Mouse (Mus musculus) adrenal gland, adult 2 months (tissue): ENCODE results near the gene Vmn2r80. TPM values are rescaled to one million over a fixed set of nuclear protein-coding genes. Genes with fewer than 3 reads are reported as not detected.
"Not testable (repeated sequence)": the region's sequence is repeated elsewhere in the genome, so short reads cannot be mapped to it uniquely, and the experiment has no call there.

Experiments used
- DNase-seq: peaks from one replicate; pipeline ENCODE4 v3.0.0; 2021
- long read RNA-seq: library from polyadenylated mRNA; stranded (forward); transcript quantifications from one replicate; pipeline ENCODE4 v2.0.0, GENCODE M21; 2021
- polyA plus RNA-seq: library from polyadenylated mRNA; depleted of rRNA; stranded (reverse); fragments of >200 nt; gene quantifications from 2 replicates; pipeline ENCODE4 v1.2.3, GENCODE M21; 2012; rRNA removed
- total RNA-seq, 2 experiments: library from RNA; stranded (reverse); gene quantifications; 2 replicates each; pipeline ENCODE4 v1.2.3; 2021

The Vmn2r80 gene
- total RNA-seq = not detected
- polyA plus RNA-seq = not detected in 2 replicates
- long read RNA-seq = 0 reads

DNA sequence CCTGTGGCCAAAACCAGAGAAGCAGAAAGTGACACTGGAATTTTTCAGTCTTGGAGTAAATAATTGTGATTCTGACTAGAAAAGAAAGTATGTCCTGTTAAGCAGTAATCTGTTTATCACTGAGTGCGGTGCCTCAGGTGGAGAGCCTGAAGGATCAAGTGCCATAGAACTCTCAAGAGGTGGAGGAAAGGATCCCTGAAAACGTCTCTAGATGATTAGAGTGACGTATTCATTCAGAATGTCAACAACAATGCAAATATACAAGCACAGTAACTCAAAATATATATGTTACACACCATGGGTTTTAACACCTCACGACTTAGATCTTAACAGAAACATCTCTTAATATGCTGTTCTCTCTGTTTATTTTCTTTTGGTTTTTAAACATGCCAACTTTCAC is at the start of gene Vmn2r80:
Vmn2r80 (plus strand) TSS at position 301 of the 400 bp plus-strand sequence.
- not testable (repeated sequence) for DNase-seq

GRCm38 (mm10) chr10:79106325-79107282 is 42.0 kb upstream of the Vmn2r80 start:
- no peak for DNase-seq

DNA sequence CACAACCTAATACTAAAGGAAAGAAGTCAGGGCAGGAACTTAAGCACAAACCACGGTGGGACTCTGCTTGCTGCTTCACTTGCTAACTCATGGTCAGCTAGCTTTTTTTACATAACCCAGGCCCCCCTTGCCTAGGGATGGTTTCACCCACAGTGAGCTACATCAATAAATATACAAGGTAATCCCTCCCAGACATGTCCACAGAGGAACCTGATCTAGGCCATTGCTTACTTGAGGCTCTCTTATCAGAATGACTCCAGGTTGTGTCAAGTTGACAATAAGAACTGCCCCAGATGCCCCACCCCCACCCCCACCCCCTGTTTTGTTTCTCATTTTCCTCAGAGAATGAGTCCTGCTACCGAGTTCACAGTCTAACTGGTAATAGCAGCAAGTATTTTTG is 41.0 kb upstream of the Vmn2r80 start:
- DNase-seq = no peak

GRCm38 (mm10) chr10:79109156-79109555 is 39.4 kb upstream of the Vmn2r80 start:
- DNase-seq = no peak

DNA sequence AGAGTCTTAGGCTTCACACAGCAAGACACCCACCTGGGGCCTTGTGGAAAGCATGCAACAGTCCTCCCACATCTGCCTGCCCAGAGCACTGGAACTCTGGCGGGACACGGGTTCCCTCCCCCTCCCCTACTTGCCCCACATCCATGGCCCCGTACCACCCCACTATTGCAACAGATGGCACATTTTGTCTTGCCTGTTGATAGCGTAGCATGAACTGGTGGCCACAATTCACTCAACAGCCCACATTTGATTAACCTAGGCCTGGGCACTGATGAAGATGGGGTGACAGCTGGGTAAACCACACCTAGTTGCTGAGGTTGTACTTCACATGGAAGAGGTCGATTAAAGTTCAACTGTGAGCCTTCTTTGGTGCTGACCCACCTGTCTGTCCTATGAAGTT is 38.1 kb upstream of the Vmn2r80 start:
- DNase-seq = no peak

DNA sequence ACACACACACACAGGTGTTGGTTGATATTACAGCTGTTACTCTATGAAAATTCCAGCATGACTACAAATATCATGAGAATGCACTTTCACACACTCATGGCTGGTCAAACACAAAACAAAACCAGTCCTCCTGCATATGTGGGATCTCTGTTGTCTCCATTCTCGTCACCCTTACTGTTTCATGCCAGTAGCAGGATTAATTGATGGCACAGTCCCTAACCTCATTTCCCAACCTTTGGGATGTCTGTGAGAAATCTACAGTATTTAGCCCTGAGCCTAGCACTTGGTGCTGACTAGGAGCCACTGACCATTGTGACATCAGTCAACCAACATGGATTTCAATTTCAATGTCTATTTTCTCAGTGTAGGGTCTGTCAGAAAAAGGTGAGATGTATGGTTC is 33.5 kb upstream of the Vmn2r80 start:
- no peak for DNase-seq

- peak; percentile 53 for DNase-seq
These were observed 32.3 kb upstream of the Vmn2r80 start for GRCm38 (mm10) chr10:79116125-79116849.

GRCm38 (mm10) chr10:79151602-79152001 is 3.0 kb downstream of the Vmn2r80 start:
- DNase-seq = no peak

DNA sequence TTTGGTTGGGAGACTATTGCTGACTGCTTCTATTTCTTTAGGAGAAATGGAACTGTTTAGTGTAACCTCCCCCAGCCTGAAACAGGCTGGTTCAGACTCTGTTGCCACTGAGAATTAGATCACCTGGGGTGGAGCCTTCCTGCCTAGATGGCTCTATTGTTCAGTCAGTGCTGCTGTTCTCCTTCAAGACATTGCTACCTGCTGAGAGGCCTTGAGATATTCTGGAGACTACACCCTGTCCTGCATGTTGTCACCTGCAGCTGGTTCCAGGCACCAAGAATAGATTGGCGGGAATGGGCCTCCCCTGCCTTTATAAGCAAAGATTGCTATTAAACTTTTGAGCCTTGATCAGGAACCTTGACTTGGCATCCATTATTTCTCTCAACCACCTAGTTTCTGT is 51.4 kb downstream of the Vmn2r80 start:
- not testable (repeated sequence) for DNase-seq

- DNase-seq = no peak
These were observed 71.9 kb downstream of the Vmn2r80 start for GRCm38 (mm10) chr10:79220432-79220831.

DNA sequence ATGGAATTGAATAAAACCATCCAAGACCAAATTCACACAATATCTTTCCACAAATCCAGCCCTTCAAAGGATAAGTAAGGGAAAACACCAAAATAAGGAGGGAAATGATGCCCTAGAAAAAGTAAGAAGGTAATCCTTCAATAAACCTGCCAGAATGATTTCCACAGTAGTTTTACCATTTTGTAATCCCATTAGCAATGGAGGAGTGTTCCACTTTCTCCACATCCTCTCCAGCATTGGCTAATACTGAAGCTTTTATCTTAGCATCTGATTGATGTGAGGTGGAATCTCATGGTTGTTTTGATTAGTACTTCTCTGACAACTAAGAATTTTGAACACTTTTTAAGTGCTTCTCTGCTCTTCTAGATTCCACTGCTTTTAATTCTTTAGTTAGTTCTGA is 73.0 kb downstream of the Vmn2r80 start:
- DNase-seq = no peak

DNA sequence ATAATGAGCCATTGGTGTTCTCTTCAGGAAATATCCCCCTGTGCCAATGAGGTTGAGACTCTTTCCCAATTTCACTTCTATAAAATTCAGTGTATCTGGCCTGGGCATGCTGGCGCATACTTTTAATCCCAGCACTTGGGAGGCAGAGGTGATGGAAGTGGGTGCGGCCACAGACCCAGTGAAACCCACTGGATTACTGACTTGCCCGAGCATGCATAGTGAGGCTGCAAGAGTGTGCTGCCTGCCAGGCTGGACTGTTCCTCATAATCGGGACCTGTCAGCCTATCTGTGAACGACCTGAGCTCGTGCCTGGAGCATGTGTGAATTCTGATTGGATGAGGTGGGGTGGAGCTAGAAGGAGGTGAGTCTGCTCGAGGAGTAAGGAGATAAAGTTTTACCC is 73.6 kb downstream of the Vmn2r80 start:
- no peak for DNase-seq

Other genes starting within 250 kb of the Vmn2r80 start
- not detected for gene Olfr1354, start 235.6 kb upstream of the Vmn2r80 start, total RNA-seq
- gene Olfr1354, start 235.6 kb upstream of the Vmn2r80 start, polyA plus RNA-seq = not detected in 2 replicates
- not detected for gene Olfr8, start 198.1 kb upstream of the Vmn2r80 start, total RNA-seq
- not detected in 2 replicates for gene Olfr8, start 198.1 kb upstream of the Vmn2r80 start, polyA plus RNA-seq
- not detected for gene Olfr1353, start 185.5 kb upstream of the Vmn2r80 start, total RNA-seq
- not detected in 2 replicates for gene Olfr1353, start 185.5 kb upstream of the Vmn2r80 start, polyA plus RNA-seq
- gene Olfr1352, start 167.7 kb upstream of the Vmn2r80 start, total RNA-seq = not detected
- gene Olfr1352, start 167.7 kb upstream of the Vmn2r80 start, polyA plus RNA-seq = not detected in 2 replicates
- gene Olfr1351, start 136.3 kb upstream of the Vmn2r80 start, total RNA-seq = not detected
- gene Olfr1351, start 136.3 kb upstream of the Vmn2r80 start, polyA plus RNA-seq = not detected in 2 replicates
- gene Olfr57, start 120.0 kb upstream of the Vmn2r80 start, total RNA-seq = not detected
- gene Olfr57, start 120.0 kb upstream of the Vmn2r80 start, polyA plus RNA-seq = not detected in 2 replicates
- 10 to 100 TPM; 11.4 to 13.5 TPM for gene 2610008E11Rik, start 51.2 kb upstream of the Vmn2r80 start, total RNA-seq
- gene 2610008E11Rik, start 51.2 kb upstream of the Vmn2r80 start, polyA plus RNA-seq = 0.32 and 0.83 TPM in 2 replicates
- not detected for gene Vmn2r81, start 98.9 kb downstream of the Vmn2r80 start, total RNA-seq
- gene Vmn2r81, start 98.9 kb downstream of the Vmn2r80 start, polyA plus RNA-seq = not detected in 2 replicates
- gene Vmn2r82, start 207.8 kb downstream of the Vmn2r80 start, total RNA-seq = not detected
- gene Vmn2r82, start 207.8 kb downstream of the Vmn2r80 start, polyA plus RNA-seq = not detected in 2 replicates